Mouse (Mus musculus) kidney, adult 9 months (tissue): ENCODE results near the gene Vti1a.

Experiments used
- DNase-seq: peaks from one replicate; pipeline ENCODE4 v3.0.0; 2022

Vti1a gene

DNA sequence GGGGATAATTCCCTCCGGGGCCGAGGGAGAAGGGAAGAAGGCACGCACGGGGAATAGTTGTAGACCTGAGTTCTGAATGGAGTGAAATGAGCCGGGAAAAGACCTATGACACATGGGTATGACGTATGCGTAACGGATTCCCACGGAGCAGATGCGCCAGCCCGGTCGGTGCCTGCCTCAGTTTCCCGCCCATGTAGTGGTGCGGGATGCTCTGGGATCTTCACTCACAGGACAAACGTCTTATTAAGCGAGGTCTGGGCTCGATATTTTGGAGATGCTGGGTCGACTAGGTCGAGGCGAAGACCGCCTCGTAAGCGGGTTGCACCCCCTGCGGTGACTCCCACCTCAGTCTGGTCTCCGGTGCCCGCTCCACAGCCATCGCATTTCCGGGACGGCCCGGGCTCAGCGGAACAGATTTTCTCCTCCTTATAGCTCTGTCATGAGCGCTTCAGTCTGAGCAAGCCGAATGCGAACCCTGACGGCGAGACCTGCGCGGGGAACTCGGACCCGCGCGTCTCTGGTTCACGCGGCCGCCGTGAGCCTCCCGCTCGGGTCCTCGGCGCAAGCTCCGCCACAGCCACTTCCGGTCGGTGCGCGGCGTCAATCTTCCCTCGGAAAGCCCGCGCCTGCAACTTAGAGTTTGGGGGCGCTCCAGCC is 515 bp upstream of the Vti1a start, which contains the start of gene Zdhhc6:
Gene Zdhhc6 (minus strand): TSS at position 581 of the 657 bp plus-strand sequence.
- peak; percentile 75 for DNase-seq

DNA sequence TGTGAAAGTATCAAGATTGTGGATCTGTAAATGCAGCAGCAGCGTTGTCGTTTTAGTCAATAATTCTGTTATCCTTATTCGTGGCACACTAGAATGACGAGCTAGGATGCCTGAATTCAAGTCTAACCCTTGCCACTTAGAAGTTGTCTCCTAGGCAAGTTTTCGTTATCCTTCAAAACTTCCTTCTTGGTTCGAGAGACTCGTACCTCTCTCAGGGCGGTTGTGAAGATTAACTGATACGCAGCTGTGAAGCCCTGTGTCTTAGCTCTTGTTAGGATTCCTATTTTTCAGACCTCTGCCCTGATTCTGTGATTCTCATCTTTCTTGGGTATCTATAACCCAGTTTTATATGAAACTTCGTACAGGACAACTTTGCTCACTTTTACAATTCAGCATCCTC is 806 bp downstream of the Vti1a start:
- no peak for DNase-seq

- peak; percentile 65 for DNase-seq
Observed at GRCm38 (mm10) chr19:55319036-55319435, 2.9 kb downstream of the Vti1a start.

DNA sequence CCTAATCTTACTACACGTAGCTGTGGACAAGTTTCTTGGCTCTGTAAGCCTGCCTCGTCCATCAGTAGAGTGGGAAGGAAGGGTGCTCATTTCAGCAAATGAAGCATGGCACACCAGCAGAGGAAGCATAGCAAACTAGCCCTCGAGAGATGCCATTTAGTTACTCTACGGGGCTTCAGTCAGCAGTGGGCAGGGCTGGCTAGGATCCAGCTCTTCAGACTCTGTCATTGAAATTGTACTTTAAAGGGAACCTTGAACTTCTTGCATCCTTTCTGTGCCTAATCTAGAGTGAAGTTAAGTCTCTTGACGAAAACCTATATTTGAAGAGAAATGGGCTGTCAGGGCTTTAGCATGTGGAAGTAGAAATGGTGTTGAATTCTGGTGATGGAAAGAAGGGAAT is 3.4 kb downstream of the Vti1a start:
- peak; percentile 38 for DNase-seq

- DNase-seq = no peak
Observed at GRCm38 (mm10) chr19:55322604-55323003, 6.5 kb downstream of the Vti1a start.

- DNase-seq = no peak
Observed at GRCm38 (mm10) chr19:55327510-55327909, 11.4 kb downstream of the Vti1a start.

DNA sequence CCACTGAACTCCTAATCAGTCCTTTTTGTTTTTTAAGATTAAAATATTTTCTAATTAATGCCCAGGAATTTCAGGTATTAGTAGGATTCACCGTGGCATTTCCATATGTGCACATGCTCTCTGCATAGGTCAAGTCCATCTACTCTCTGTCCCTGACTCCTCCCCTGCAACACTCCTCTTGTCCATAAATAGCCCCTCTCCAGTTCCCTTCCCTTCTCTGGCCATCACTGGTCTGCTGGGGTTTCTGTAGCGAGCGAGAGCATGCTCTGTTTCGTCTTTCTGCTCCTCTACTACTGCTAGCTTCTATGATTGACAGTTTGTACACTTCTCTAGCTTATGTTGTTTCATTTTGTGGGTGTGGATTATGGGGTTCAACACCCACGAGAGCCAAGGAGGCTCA is 15.7 kb downstream of the Vti1a start:
- DNase-seq = no peak

- peak; percentile 86 for DNase-seq
Observed at GRCm38 (mm10) chr19:55332641-55333268, 16.7 kb downstream of the Vti1a start.

GRCm38 (mm10) chr19:55335881-55336280 is 19.8 kb downstream of the Vti1a start:
- DNase-seq = peak; percentile 36

DNA sequence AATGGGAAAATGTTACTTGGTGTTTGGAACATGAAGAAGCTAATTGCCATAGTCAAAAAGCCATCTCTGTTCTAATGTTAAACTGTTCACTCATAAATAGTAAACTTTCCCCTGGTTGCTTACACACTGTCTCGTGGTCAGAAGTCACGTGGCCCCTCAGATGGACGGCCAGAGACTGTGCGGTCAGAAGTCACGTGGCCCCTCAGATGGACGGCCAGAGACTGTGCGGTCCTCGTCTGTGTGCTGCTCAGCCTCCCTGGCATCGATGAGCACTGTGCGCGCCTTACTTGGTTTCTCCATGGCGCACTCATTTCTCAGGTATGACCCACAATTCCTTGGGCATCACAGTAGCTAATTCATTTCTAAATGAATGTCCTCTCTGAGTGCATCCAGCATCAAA is 20.3 kb downstream of the Vti1a start:
- DNase-seq = peak; percentile 65

- DNase-seq = no peak
Observed at GRCm38 (mm10) chr19:55337066-55337465, 21.0 kb downstream of the Vti1a start.

DNA sequence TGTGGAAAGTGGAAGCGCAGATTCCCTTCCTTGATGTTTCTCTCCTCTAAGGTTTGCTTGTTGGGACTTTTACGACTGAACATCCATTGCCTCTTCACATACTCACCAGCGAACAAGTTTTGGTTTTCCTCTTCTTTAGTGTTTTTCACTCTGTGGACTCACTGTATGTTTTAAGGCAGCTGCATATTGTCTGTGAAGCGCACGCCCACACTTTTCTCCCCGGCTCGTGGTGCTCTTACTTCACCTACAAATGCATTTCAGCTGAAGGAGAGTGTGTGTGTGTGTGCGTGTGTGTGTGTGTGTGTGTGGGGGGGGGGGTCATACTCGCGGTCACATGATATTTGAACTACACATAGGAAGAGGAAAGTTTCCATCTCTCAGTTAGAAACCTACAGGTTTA is 21.6 kb downstream of the Vti1a start:
- DNase-seq = no peak

- DNase-seq = no peak
Observed at GRCm38 (mm10) chr19:55340521-55340920, 24.4 kb downstream of the Vti1a start.

- DNase-seq = no peak
Observed at GRCm38 (mm10) chr19:55341377-55341776, 25.3 kb downstream of the Vti1a start.

DNA sequence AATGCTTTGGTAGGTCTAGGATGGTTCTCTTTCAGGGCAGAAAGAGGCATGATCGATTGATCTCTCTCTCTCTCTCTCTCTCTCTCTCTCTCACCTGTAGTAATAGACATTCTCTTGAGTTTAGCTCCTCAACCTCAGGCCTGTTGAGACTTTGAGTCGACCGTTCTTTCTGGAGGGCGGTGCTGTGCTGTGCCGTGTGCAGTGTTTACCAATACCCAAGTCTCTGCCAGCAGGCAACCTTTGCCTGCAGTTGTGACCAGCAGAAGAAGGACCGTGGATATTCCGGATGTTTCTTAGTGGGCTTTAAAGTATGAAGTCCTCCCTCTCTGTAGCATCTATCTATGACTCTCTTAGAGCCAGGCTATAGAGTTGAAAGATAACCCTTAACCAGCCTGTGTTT is 26.3 kb downstream of the Vti1a start:
- DNase-seq = no peak

- DNase-seq = peak; percentile 45
Observed at GRCm38 (mm10) chr19:55343274-55343673, 27.2 kb downstream of the Vti1a start.

DNA sequence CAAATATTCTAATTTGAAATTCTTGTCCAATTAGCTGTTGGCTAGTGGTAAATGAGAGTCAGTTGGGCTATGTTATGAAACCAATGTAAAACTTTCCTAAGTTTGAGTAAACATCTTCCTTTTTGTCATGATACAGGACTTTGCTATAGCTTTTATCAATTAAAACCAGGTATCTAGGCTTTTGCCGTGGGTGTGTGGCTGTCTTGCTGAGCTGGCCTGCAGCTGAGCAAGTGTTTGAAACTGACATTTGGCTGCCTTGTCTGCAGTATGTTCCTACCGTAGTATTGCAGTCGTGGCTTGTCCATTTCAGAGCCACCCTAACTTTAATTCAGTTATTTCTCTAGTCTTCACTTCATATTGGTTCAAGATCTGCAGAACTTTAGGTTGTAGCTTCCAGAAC is 32.1 kb downstream of the Vti1a start:
- no peak for DNase-seq

- DNase-seq = no peak
Observed at GRCm38 (mm10) chr19:55350673-55351378, 34.7 kb downstream of the Vti1a start.

DNA sequence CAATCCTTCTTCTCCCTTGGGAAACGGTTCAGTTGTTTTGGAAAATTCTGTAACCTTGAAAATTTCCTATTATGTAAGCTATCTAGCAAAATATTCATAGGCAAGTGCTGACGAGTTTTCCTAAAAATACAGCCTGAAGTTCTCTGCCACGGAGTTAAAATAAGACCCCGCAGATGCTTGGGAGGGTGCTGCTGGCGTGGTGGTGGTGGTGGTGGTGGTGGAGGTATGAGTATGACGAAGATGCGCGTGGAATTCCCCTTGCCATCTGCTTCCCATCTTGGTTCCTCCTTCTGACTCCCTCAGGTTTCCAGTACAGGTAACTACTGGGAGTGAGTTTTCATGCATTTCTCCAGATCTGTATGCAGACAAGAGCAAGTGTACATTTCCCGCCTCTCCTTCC is 46.5 kb downstream of the Vti1a start:
- DNase-seq = no peak

DNA sequence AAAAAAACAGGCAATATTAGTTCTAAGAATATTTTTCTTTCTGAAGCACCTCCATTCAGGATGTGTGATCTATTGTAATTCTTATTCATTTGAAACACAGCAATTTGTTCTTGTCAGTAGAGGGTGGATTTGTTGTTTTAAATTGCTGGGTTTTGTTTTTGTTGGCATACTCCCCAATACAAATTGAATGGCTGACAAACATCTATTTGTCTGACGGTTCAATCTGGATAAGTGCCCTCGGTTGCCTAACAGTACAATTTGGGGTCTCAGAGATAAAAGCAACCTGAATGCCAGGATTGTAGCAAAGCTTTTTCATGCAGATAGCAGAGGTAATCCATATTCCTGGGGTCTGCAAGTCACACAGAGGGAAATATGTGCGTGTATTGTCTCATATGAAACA is 53.6 kb downstream of the Vti1a start:
- DNase-seq = no peak

GRCm38 (mm10) chr19:55376331-55376730 is 60.2 kb downstream of the Vti1a start:
- no peak for DNase-seq

DNA sequence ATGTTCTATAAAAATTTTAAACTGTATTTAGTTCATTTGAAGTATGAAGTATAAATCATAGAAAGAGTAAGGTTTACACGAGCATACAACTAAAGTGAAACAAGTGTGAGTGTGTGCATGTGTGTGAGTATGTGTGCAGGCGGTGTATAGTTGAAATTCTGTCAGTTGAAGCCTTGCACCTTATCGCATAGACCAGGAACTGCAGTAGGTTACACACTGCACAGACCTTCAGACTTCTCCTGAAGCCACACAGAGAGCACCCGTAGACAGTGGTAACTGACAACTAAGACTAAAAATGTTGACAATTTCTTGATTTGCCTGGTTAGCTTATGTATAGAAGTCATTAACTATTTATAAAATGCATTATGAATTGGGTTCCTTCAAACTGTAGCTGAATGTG is 61.4 kb downstream of the Vti1a start:
- no peak for DNase-seq

DNA sequence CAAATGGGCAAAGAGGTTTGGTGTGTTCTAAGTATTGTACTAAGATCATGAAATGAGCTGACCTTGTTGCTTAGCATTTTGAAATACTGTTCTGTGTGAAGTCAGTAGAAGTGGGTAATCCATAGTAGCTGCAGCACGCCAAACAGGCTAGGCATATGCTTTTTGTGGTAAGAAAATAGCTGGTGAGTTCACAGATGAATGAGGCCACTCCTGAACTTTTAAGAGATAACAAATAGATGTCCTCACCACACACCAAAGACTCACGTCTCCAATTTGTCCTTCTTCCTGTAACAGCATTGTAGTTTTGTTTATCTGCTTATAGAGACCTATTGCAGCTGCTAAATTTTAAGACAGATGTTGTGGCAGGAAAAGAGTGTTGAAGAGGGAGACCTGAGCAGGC is 62.8 kb downstream of the Vti1a start:
- no peak for DNase-seq

GRCm38 (mm10) chr19:55380764-55381163 is 64.7 kb downstream of the Vti1a start:
- no peak for DNase-seq
